Mouse (Mus musculus): ENCODE measurements around the gene Gnas. TPM values are rescaled to one million over a fixed set of nuclear protein-coding genes. Genes with fewer than 3 reads are reported as not detected.

Gnas gene
- total RNA-seq, 1 experiment from 2014 or later: 4,967 TPM

- DNase-seq: no peak
Observed at GRCm38 (mm10) chr2:174359656-174360055, 75.5 kb downstream of the Gnas start.

DNA sequence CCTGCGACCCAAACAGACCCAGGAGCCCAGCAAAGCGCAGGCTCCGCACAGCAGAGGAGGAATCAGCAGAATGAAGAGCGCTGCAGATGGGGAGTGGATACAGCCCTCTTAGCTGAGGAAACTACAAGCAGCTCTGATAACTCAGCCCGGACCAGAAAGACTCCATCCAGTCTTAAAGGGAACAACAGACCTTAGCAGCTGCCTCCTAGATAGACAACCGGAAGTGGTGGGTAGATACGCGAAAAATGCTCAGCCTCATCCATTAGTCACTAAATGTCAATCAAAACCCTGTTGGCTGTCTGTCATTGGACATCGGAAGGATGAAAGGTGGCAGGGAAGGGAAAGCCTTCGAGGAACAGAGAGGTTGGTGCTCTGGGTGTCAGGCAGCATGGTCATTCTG is 82.5 kb downstream of the Gnas start:
- no peak for DNase-seq

- DNase-seq: no peak
Observed at GRCm38 (mm10) chr2:174381021-174381420, 96.9 kb downstream of the Gnas start.

DNA sequence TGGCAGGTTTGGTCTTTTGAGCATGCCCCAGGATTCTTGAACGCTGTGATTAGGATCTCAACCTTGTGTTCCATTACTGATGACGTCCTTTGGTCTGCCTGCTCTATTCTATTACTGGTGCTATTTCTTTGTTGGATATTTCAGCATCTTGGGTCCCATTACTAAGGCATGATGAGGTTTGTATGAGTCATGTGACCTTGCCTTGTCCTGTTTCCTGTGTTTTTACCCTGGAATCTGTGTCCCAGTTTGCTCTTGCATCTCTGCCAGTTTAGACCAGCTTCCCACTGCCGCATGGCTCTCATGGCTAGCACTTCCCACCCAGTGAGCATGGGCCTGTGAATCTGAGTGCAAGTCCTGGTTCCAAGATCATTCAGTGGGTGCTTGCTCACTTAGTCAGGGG is 107.8 kb downstream of the Gnas start:
- peak; percentile 18 for DNase-seq

GRCm38 (mm10) chr2:174392554-174392953 is 108.4 kb downstream of the Gnas start:
- no peak for DNase-seq

GRCm38 (mm10) chr2:174393383-174393782 is 109.3 kb downstream of the Gnas start:
- DNase-seq: peak; percentile 62

Small RNA genes lying within 50 kb of the gene (microRNA-seq; reads per million reads assigned to microRNA genes)
- gene Gm27591 (0 reads per million in 2 experiments), gene Mir296 (579 to 840 reads per million in 2 experiments), gene Mir298 (459 to 1,693 reads per million in 2 experiments)

Other genes with a start within 250 kb of the Gnas start
- 33.8 and 37.5 TPM in 2 replicates for gene Stx16, start 208.0 kb upstream of the Gnas start, total RNA-seq (2021)
- gene Npepl1, start 174.0 kb upstream of the Gnas start, total RNA-seq (2021): 65.4 and 71.0 TPM in 2 replicates
- 4.6 and 5.4 TPM in 2 replicates for gene Gm20721, start 62.4 kb downstream of the Gnas start, total RNA-seq (2021)
- 51.5 and 63.4 TPM in 2 replicates for gene Nelfcd, start 131.5 kb downstream of the Gnas start, total RNA-seq (2021)
- 154 and 160 TPM in 2 replicates for gene Ctsz, start 154.7 kb downstream of the Gnas start, total RNA-seq (2021)
- gene Tubb1, start 166.4 kb downstream of the Gnas start, total RNA-seq (2021): 1.0 and 2.7 TPM in 2 replicates
- 463 and 499 TPM in 2 replicates for gene Atp5e, start 179.8 kb downstream of the Gnas start, total RNA-seq (2021)
- gene Prelid3b, start 188.8 kb downstream of the Gnas start, total RNA-seq (2021): 177 and 185 TPM in 2 replicates